Mouse (Mus musculus) bone marrow, adult 2 months (tissue): ENCODE data around the gene Senp2.

Experiments used
- CTCF ChIP-seq: fragments of 200-500 bp; IDR thresholded peaks from 2 replicates; pipeline ENCODE4 v1.5.1; 2011; ENCODE audit warnings: low read length, control low read depth; ENCODE audit not compliant: control insufficient read depth, insufficient read depth
- POLR2A ChIP-seq: fragments of 200-500 bp; IDR thresholded peaks from 2 replicates; pipeline ENCODE4 v1.6.1; 2011; ENCODE audit warnings: low read depth, mild to moderate bottlenecking, control low read depth, low read length, borderline replicate concordance; ENCODE audit not compliant: control insufficient read depth

DNA sequence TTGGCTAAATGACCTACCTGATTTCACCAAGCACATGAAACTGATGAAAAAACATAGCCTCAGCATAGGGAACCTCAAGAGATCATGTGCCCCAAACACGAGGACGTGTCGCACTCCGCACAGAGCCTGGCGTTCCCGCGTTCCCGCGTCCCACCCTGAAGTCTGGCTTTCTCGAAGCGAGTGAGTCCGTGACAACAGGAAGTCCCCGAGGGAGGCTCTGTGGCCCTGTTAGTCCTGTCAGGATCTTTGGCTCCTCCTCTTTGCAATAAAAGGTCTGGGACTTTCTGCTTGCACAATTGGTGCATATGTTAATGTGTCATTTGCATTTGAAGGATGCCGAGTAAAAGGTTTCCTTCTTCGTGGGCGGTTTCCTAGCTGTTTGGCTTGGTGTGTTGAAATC is 14.0 kb upstream of the Senp2 start, which contains the start of gene Liph:
- no peak for TF ChIP-seq CTCF
- TF ChIP-seq POLR2A: no peak
